Mouse (Mus musculus) kidney, adult 2 months (tissue): ENCODE results near the gene Rtf2. TPM values are rescaled to one million over a fixed set of nuclear protein-coding genes. Genes with fewer than 3 reads are reported as not detected.

Source experiments
- DNase-seq: peaks from one replicate; pipeline ENCODE4 v3.0.0; 2021
- H3K27ac ChIP-seq: fragments of 200-500 bp; 2 replicates; pipeline ENCODE4 v1.5.1; 2012; ENCODE audit warnings: low read depth, low read length, control low read depth, inconsistent platforms; ENCODE audit not compliant: insufficient read depth
- H3K27me3 ChIP-seq: fragments of 200-500 bp; replicated peaks from 2 replicates; pipeline ENCODE4 v1.6.1; 2012; ENCODE audit warnings: mild to moderate bottlenecking, moderate library complexity, low read length, inconsistent platforms; ENCODE audit not compliant: control insufficient read depth, insufficient read depth
- H3K36me3 ChIP-seq: fragments of 200-500 bp; 2 replicates; pipeline ENCODE4 v1.6.1; 2012; ENCODE audit warnings: mild to moderate bottlenecking, moderate library complexity, low read length, inconsistent platforms; ENCODE audit not compliant: control insufficient read depth, insufficient read depth
- H3K4me1 ChIP-seq: fragments of 200-500 bp; 2 replicates; pipeline ENCODE4 v1.6.1; 2011; ENCODE audit warnings: low read length; ENCODE audit not compliant: control insufficient read depth, insufficient read depth
- H3K4me3 ChIP-seq: fragments of 200-500 bp; 2 replicates; pipeline ENCODE4 v1.5.1; 2011; ENCODE audit warnings: mild to moderate bottlenecking, low read depth, low read length, control low read depth; ENCODE audit not compliant: insufficient read depth
- CTCF ChIP-seq: fragments of 200-500 bp; conservative IDR thresholded peaks from 2 replicates; pipeline ENCODE4 v1.5.1; 2011; ENCODE audit warnings: low read depth, mild to moderate bottlenecking, control low read depth, low read length, moderate library complexity, mixed read lengths; ENCODE audit not compliant: insufficient read depth, insufficient read length
- POLR2A ChIP-seq: fragments of 200-500 bp; IDR thresholded peaks from one replicate; pipeline ENCODE4 v1.6.1; 2011; ENCODE audit warnings: low read depth, low read length, control low read depth
- WGBS: fragments of 180-500 bp; shearing (Covaris S2); methylation state at CpG from one replicate; pipeline ENCODE4 v1.1.7; 2018; 5-methylcytosine and 5-hydroxymethylcytosine counted together
- polyA plus RNA-seq: library from polyadenylated mRNA; depleted of rRNA; stranded (reverse); fragments of >200 nt; gene quantifications from 2 replicates; pipeline ENCODE4 v1.2.3, GENCODE M21; 2012

The Rtf2 gene
- polyA plus RNA-seq, 1 experiment: 39.9 TPM

GRCm38 (mm10) chr2:172437371-172437952, 2.9 kb upstream of the Rtf2 start:
- Histone ChIP-seq H3K27ac (no peak overlapping the region), H3K4me3 (no peak overlapping the region), H3K36me3 (no peaks in the 10 kb centered on the region), H3K27me3 (no peaks in the 10 kb centered on the region), H3K4me1 (peaks cover 9% of the 10 kb centered on the region; the same call in 1 of the 2 replicates)
- WGBS: 58% methylated on average over 16 of the region's 16 CpGs
- no peak for TF ChIP-seq POLR2A
- peak; percentile 9 for DNase-seq

DNA sequence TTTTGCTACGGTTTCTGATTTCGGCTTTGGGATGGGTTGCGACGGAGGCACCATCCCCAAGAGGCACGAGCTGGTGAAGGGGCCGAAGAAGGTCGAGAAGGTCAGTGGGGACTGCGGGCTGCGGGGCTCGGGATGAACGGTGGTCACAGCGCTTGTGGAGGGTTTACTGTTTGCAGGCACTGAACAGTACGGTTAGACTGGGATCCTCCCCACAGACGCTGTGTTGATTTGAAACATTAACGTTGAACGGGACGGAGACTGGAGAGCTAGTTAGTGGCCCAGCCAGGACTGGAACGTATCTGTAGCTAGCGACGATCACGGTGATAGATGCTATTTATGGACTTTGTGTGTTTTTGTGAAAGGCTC, 267 bp downstream of the Rtf2 start:
- peaks cover 9% of the 10 kb centered on the region; the same call in 1 of the 2 replicates for H3K4me1 ChIP-seq
- no peaks in the 10 kb centered on the region for H3K27me3 ChIP-seq
- peak overlapping the region; percentile 94 for H3K4me3 ChIP-seq
- under 1% methylated on average over 21 of the region's 21 CpGs for WGBS
- no peak for TF ChIP-seq CTCF
- no peak for TF ChIP-seq POLR2A
- peak overlapping the region; percentile 11 for H3K27ac ChIP-seq
- H3K36me3 ChIP-seq: no peaks in the 10 kb centered on the region
- DNase-seq: no peak

- peak overlapping the region; percentile 94 for H3K4me3 ChIP-seq
These were observed 820 bp downstream of the Rtf2 start for GRCm38 (mm10) chr2:172441176-172441575.

DNA sequence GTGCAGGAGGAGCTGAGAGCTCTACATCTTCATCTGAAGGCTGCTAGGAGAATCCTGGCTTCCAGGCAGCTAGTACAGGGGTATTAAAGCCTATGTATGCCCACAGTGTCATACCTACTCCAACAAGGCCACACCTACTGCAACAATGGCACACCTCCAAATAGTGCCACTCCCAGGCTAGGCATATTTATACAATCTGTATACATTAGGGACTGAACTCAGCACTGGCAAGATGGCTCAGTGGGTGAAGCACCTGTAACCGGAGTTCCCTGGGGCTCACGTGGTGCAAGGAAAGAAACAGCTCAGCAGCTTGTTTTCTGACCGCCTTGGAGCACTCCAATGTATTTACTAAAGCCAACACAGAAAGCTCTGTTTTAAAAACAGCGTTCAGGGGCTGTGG, 5.3 kb downstream of the Rtf2 start:
- WGBS: 88% methylated on average over 4 of the region's 4 CpGs
- Histone ChIP-seq H3K36me3 (no peaks in the 10 kb centered on the region), H3K4me3 (no peak overlapping the region), H3K4me1 (peaks cover 6% of the 10 kb centered on the region; the same call in 1 of the 2 replicates), H3K27me3 (no peaks in the 10 kb centered on the region), H3K27ac (no peak overlapping the region)
- TF ChIP-seq CTCF: no peak
- TF ChIP-seq POLR2A: no peak
- no peak for DNase-seq

More at GRCm38 (mm10) chr2:172441176-172441575, 820 bp downstream of the Rtf2 start:
- 24% methylated on average over 6 of the region's 6 CpGs for WGBS
- peaks cover 9% of the 10 kb centered on the region; the same call in 1 of the 2 replicates for H3K4me1 ChIP-seq
- TF ChIP-seq CTCF (no peak), POLR2A (no peak)
- no peak overlapping the region for H3K27ac ChIP-seq
- no peaks in the 10 kb centered on the region for H3K27me3 ChIP-seq
- DNase-seq: peak; percentile 46
- no peaks in the 10 kb centered on the region for H3K36me3 ChIP-seq

- WGBS: 90% methylated on average over 6 of the region's 6 CpGs
- TF ChIP-seq POLR2A: no peak
- TF ChIP-seq CTCF: peak; percentile 60
These were observed 7.0 kb downstream of the Rtf2 start for GRCm38 (mm10) chr2:172447317-172447716.

GRCm38 (mm10) chr2:172448329-172448728, 8.0 kb downstream of the Rtf2 start:
- 87% methylated on average over 4 of the region's 4 CpGs for WGBS
- no peak for DNase-seq
- H3K36me3 ChIP-seq: no peaks in the 10 kb centered on the region
- no peaks in the 10 kb centered on the region for H3K27me3 ChIP-seq
- TF ChIP-seq POLR2A (no peak), CTCF (no peak)
- no peak overlapping the region for H3K4me3 ChIP-seq
- no peaks in the 10 kb centered on the region for H3K4me1 ChIP-seq
- H3K27ac ChIP-seq: no peak overlapping the region

More at GRCm38 (mm10) chr2:172447317-172447716, 7.0 kb downstream of the Rtf2 start:
- H3K4me1 ChIP-seq: no peaks in the 10 kb centered on the region
- no peak overlapping the region for H3K4me3 ChIP-seq
- peak; percentile 21 for DNase-seq
- H3K27ac ChIP-seq: no peak overlapping the region
- no peaks in the 10 kb centered on the region for H3K27me3 ChIP-seq
- H3K36me3 ChIP-seq: no peaks in the 10 kb centered on the region

DNA sequence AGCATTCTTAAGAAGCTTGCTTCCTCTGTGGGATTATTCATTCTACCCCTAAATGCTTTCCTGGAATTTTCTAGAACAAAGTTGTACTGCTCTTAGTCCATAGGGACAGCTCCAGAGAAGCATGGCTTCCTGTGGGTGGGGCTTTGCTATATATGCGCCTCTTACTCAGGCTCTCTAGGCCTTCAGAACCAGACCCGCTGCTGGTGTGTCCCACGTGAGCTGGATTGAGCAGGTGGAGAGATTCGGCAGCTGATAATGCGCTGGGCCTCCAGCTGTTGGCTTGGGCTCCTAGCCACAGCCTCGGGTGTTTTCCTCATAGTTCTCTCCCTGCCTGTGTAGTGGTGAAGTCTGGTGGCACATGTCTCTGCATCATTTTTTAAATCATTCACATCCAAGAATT, 10.3 kb downstream of the Rtf2 start:
- no peak for DNase-seq
- WGBS: 80% methylated on average over 6 of the region's 6 CpGs
- Histone ChIP-seq H3K4me3 (no peak overlapping the region), H3K27me3 (no peaks in the 10 kb centered on the region), H3K36me3 (no peaks in the 10 kb centered on the region), H3K4me1 (no peaks in the 10 kb centered on the region), H3K27ac (no peak overlapping the region)
- TF ChIP-seq CTCF: no peak
- no peak for TF ChIP-seq POLR2A

GRCm38 (mm10) chr2:172452031-172452430, 11.7 kb downstream of the Rtf2 start:
- H3K4me3 ChIP-seq: no peak overlapping the region
- no peaks in the 10 kb centered on the region for H3K4me1 ChIP-seq
- WGBS: 67% methylated on average over 4 of the region's 4 CpGs
- no peaks in the 10 kb centered on the region for H3K36me3 ChIP-seq
- DNase-seq: peak; percentile 41
- no peak for TF ChIP-seq CTCF
- TF ChIP-seq POLR2A: no peak
- H3K27ac ChIP-seq: no peak overlapping the region
- no peaks in the 10 kb centered on the region for H3K27me3 ChIP-seq
